Mouse (Mus musculus): Measurements from ENCODE around the gene Pex5l. TPM values are rescaled to one million over a fixed set of nuclear protein-coding genes. Genes with fewer than 3 reads are reported as not detected.

Gene Pex5l
- polyA plus RNA-seq, 1 experiment from 2014 or later = 1.3 TPM

DNA sequence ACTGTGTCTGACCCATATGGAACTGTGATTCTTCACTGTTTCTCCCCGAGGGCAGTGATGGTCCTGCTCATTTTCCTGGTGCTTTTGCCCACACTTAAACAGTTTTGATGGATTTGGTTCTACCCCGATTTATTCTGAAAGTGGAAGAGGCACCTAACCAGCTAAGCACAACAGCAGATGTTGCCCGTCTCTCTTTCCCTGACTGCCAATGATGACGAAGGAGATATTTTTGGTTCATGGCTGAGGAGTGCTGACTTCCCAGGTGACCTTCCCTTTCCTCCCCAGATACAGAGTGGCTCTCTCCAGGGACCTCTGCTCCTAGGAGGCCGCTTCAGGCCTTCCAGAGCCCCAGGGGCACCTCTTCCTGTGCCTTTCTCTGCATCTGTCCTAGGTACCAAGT, 155.2 kb downstream of the Pex5l start:
- Histone ChIP-seq H3K9ac (replicated peaks) (no peak overlapping the region), H3K36me3 (no peaks in the 10 kb centered on the region), H3K4me3 (no peak overlapping the region), H3K9me3 (no peaks in the 10 kb centered on the region), H3K27ac (replicated peaks) (no peak overlapping the region), H3K4me1 (peaks cover 3% of the 10 kb centered on the region; the same call in 1 of the 2 replicates), H3K4me2 (replicated peaks) (no peak overlapping the region), H3K27me3 (no peaks in the 10 kb centered on the region)
- ATAC-seq (ENCODE audit: low FRiP score, low read depth) = no peak
- WGBS = 79% methylated on average over 5 of the region's 5 CpGs

DNA sequence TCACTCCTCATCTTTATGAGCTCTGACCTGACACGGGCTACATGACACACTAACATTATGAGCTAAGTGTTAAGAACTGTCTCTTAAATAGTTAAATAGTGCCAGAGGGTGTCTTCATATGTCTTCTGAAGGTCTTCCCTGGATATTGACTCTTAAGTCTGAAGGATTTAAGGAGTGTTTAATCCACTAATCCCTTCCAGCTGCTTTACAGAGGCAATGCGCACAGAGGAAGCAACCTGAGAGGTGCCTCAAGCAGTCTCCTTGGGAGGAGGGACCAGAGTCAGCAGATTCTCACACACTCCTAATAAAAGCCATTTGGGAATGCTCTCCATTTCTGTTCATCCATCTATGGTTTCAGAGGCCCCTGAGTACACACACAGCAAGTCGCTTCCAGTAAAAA, 157.9 kb downstream of the Pex5l start:
- Histone ChIP-seq H3K4me3 (no peak overlapping the region), H3K36me3 (no peaks in the 10 kb centered on the region), H3K27me3 (no peaks in the 10 kb centered on the region), H3K9ac (replicated peaks) (no peak overlapping the region), H3K4me1 (no peaks in the 10 kb centered on the region), H3K4me2 (replicated peaks) (no peak overlapping the region), H3K9me3 (no peaks in the 10 kb centered on the region), H3K27ac (replicated peaks) (no peak overlapping the region)
- WGBS = 48% methylated on average over 3 of the region's 3 CpGs
- no peak for ATAC-seq (ENCODE audit: low FRiP score, low read depth)

DNA sequence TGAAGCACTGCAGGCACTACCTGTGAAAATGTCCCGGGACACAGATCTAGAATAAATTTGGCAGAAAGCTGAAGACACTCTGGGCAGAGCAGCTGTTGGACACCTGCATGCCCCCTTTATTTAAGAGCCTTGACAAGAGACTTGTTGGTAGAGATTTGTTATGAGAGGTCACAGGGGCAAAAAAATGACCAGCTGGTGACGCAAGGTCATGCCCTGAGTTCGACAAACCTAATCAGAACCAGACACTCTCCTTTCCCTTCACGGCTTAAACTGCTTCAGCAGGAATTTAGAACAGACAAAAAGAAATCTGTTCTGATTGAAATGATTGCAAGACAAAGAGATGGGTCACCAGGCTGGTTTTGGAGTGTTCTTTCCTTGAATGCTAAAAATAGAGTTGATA, 163.1 kb downstream of the Pex5l start:
- Histone ChIP-seq H3K27me3 (no peaks in the 10 kb centered on the region), H3K4me2 (replicated peaks) (no peak overlapping the region), H3K4me1 (0 out of 2 replicates have a peak, but pooled peaks cover 2% of the 10 kb centered on the region), H3K36me3 (no peaks in the 10 kb centered on the region), H3K27ac (replicated peaks) (no peak overlapping the region), H3K9me3 (no peaks in the 10 kb centered on the region), H3K4me3 (no peak overlapping the region), H3K9ac (replicated peaks) (no peak overlapping the region)
- WGBS = 55% methylated on average over 4 of the region's 4 CpGs
- no peak for ATAC-seq (ENCODE audit: low FRiP score, low read depth)

DNA sequence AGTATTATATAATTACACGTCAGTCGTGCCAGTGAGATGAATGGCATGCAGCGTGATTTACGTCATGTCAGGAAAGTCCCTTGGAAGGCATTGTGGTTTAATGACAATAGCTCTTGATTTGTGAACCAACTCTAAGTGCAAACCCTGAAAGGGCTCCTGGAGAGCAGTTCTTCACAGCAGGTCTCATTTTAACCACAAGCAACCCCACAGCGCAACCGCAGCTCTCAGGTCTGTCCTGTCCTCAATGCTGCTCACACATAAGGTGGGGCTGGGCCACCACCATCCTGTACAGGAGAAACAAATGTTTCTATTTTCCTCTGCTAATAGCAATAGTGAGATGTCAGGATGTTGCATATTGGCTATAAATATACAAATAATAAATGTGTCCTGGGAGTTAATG, 163.8 kb downstream of the Pex5l start:
- Histone ChIP-seq H3K4me3 (no peak overlapping the region), H3K27me3 (no peaks in the 10 kb centered on the region), H3K4me1 (0 out of 2 replicates have a peak, but pooled peaks cover 2% of the 10 kb centered on the region), H3K4me2 (replicated peaks) (no peak overlapping the region), H3K27ac (replicated peaks) (no peak overlapping the region), H3K9ac (replicated peaks) (no peak overlapping the region), H3K9me3 (no peaks in the 10 kb centered on the region), H3K36me3 (no peaks in the 10 kb centered on the region)
- ATAC-seq (ENCODE audit: low FRiP score, low read depth) = no peak
- 33% methylated on average over 6 of the region's 6 CpGs for WGBS

DNA sequence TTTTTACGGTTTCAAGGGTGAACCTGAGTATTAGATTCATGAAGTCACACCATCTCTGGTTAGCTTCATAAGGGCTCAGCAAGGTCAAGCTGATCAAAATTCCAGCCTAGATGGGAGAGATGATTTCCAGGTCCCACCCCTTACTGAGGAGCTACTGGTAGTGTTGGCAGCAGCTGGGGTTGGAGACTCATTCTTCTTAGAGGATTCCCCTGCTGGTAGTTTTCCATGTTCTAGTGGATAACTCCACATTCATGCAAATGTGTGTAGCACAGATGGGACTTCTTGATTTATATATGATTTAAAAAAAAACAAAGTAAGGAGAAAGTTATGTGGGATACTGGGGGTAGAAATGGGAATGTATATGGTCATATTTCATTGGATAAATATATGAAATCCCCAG, 172.8 kb downstream of the Pex5l start:
- H3K9me3 ChIP-seq = no peaks in the 10 kb centered on the region
- ATAC-seq (ENCODE audit: low FRiP score, low read depth) = no peak
- no peaks in the 10 kb centered on the region for H3K36me3 ChIP-seq
- H3K27ac ChIP-seq (replicated peaks) = no peak overlapping the region
- no peak overlapping the region for H3K4me2 ChIP-seq (replicated peaks)
- WGBS = 89% methylated on average over 1 of the region's 1 CpGs
- H3K27me3 ChIP-seq = no peaks in the 10 kb centered on the region
- no peaks in the 10 kb centered on the region for H3K4me1 ChIP-seq
- H3K9ac ChIP-seq (replicated peaks) = no peak overlapping the region
- H3K4me3 ChIP-seq = no peak overlapping the region

DNA sequence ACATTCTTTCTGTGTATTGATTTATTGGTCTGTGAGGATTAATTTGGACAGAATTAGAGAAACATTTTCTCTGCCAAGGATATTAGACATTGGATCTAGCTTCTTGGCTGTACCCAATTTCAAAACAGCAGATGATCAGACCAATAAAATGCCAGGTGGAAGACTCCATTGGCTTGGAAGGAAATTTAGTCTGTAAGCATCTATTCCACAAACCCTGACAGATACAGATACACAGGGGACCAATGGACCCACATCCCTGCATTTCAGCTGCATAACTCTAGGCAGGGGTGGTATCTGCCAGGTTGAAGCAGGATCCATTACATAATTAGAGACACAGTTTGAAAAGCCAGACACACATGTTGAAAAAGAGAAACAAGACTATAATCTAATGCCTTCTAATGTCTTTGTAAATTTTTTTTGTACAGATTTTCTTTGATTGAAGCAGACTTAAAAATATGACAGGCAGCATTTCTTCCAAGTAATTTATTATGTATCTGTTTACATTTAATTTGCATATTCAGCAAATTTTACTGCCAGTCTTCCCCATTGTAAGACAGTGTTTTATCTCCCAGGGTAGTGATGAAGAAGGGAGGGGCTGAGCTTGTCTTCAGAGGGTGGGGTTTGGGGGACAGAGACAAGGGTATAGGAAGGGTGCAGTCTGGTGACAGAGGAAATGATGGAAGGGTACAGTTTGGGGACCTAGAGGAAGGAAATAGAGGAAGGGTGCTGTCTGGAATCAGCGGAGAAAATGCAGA, 174.2 kb downstream of the Pex5l start:
- Histone ChIP-seq H3K4me1 (no peaks in the 10 kb centered on the region), H3K9me3 (no peaks in the 10 kb centered on the region), H3K27ac (replicated peaks) (no peak overlapping the region), H3K9ac (replicated peaks) (no peak overlapping the region), H3K4me2 (replicated peaks) (no peak overlapping the region), H3K27me3 (no peaks in the 10 kb centered on the region), H3K4me3 (no peak overlapping the region), H3K36me3 (no peaks in the 10 kb centered on the region)
- ATAC-seq (ENCODE audit: low FRiP score, low read depth) = no peak
- WGBS = 93% methylated on average over 1 of the region's 1 CpGs

DNA sequence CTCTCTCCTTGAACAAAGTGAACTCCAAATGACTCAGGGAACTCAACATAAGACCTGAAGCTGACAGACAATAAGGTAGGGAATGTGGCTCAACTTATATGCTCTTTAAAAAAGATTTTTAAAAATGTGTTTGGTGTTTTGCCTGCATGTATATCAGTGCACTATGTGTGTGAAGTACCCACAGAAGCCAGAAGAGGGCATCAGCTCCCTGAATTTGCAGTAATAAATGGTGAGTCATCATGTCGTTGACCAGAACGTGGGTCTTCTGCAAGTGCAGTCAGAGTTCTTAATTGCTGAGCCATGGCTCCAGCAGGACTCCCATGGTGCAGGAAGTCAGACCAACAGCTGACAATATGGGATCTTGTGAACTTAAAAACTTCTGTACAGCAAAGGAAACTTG, 177.5 kb downstream of the Pex5l start:
- Histone ChIP-seq H3K27me3 (no peaks in the 10 kb centered on the region), H3K4me3 (no peak overlapping the region), H3K36me3 (no peaks in the 10 kb centered on the region), H3K27ac (replicated peaks) (no peak overlapping the region), H3K4me2 (replicated peaks) (no peak overlapping the region), H3K9me3 (no peaks in the 10 kb centered on the region), H3K4me1 (no peaks in the 10 kb centered on the region), H3K9ac (replicated peaks) (no peak overlapping the region)
- no peak for ATAC-seq (ENCODE audit: low FRiP score, low read depth)
- WGBS = 3% methylated on average over 2 of the region's 2 CpGs

DNA sequence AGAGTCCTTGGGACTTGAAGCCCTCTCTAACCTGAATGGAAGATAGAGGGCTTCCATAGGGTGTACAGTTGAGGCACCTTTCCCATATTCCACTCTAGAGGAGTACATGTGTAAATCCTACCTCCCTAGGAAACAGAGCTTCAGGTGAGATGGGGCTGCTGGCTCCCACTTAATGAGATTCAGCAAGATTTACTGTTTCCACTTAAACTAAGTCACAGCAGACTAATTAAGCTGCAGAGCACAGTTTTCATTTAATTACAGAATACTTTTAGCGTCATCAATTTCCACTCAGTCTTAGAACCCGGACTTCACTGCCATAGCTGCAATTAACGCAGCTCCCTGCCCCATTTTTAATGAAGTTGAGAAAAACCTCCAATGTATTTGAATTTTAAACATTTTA, 181.6 kb downstream of the Pex5l start:
- no peak for ATAC-seq (ENCODE audit: low FRiP score, low read depth)

DNA sequence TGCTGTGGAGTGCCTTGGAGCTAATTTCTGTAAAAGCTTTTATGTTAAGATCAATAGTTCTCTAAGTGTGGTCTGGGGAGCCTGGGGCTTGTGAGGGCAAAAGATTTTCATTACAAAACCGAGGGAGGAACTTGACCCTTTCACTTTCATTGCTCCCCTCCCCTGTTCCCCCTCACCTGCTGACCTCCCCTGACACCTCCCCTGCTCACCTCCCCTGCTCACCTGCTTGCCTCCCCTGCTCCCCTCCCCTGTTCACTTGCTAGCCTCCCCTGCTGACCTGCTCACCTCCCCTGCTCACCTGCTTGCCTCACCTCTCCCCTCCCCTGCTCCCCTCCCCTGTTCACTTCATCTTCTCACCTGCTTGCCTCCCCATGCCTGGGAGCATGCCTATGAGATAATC, 191.7 kb downstream of the Pex5l start:
- Histone ChIP-seq H3K9me3 (no peaks in the 10 kb centered on the region), H3K9ac (replicated peaks) (no peak overlapping the region), H3K36me3 (no peaks in the 10 kb centered on the region), H3K4me1 (no peaks in the 10 kb centered on the region), H3K27me3 (no peaks in the 10 kb centered on the region), H3K4me2 (replicated peaks) (no peak overlapping the region), H3K4me3 (no peak overlapping the region), H3K27ac (replicated peaks) (no peak overlapping the region)
- no peak for ATAC-seq (ENCODE audit: low FRiP score, low read depth)
- 13% methylated on average over 1 of the region's 1 CpGs for WGBS

More for the DNA sequence above, 181.6 kb downstream of the Pex5l start:
- no peak overlapping the region for H3K4me3 ChIP-seq
- no peaks in the 10 kb centered on the region for H3K4me1 ChIP-seq
- no peaks in the 10 kb centered on the region for H3K27me3 ChIP-seq
- H3K9ac ChIP-seq (replicated peaks) = no peak overlapping the region
- H3K36me3 ChIP-seq = no peaks in the 10 kb centered on the region
- 92% methylated on average over 3 of the region's 3 CpGs for WGBS
- H3K9me3 ChIP-seq = no peaks in the 10 kb centered on the region
- H3K4me2 ChIP-seq (replicated peaks) = no peak overlapping the region
- H3K27ac ChIP-seq (replicated peaks) = no peak overlapping the region

DNA sequence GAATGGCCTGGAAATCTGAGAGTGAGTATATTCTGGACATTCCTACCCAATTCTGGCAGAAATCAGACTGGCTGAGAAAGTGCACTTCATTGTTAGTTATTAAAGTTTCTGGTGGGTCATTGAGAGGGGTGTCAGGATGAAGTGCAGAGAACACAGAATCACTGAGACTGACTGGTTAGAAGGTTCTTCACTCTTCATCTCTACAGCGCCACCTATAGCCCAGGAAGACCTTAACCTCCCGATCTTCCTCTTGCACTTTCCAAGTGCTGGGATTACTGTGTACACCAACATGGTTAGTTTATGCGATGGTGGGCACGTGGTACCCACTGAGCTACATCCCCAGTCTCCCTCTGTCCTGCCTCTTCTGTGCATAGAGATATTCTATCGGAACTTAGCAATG, 195.6 kb downstream of the Pex5l start:
- Histone ChIP-seq H3K27ac (replicated peaks) (no peak overlapping the region), H3K4me3 (no peak overlapping the region), H3K4me1 (no peaks in the 10 kb centered on the region), H3K27me3 (no peaks in the 10 kb centered on the region), H3K9ac (replicated peaks) (no peak overlapping the region), H3K36me3 (no peaks in the 10 kb centered on the region), H3K9me3 (no peaks in the 10 kb centered on the region), H3K4me2 (replicated peaks) (no peak overlapping the region)
- ATAC-seq (ENCODE audit: low FRiP score, low read depth) = no peak
- 90% methylated on average over 5 of the region's 5 CpGs for WGBS

DNA sequence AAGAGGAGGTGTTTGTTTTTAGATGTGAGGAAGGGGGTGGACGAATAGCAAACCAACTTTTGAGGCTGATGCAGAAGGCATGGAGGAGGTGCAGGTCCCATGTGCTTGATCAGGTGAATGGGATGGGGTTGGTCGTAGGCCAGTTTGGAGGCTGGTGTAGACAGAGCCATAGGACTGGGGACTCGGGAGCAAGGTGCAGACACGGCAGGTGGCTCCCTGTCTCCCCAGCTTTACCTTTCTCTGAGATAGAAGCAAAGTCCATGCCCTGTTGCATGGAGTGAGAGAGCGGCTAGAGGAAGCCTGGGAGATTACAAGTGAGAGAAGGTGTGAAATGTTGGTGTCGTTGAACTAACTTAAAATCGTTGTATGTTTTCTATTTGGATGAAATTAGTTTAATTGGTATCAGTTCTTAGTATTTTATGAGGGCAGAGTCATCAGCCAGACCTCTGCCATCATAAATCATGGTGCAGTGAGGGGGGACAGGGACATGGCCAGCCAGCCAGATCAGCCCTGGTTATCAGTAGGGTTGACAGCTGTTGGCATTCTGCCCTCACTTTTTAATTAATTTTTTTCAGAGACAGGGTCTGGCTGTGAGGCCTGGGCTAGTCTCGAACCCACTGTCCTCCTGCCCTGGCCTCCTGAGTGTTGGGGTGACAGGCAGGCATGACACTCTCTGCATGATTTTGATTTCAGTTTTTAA, 203.1 kb downstream of the Pex5l start:
- H3K4me2 ChIP-seq (replicated peaks) = no peak overlapping the region
- H3K4me3 ChIP-seq = no peak overlapping the region
- no peak overlapping the region for H3K27ac ChIP-seq (replicated peaks)
- no peaks in the 10 kb centered on the region for H3K9me3 ChIP-seq
- ATAC-seq (ENCODE audit: low FRiP score, low read depth) = no peak
- no peaks in the 10 kb centered on the region for H3K4me1 ChIP-seq
- no peak overlapping the region for H3K9ac ChIP-seq (replicated peaks)
- no peaks in the 10 kb centered on the region for H3K27me3 ChIP-seq
- WGBS = 84% methylated on average over 8 of the region's 8 CpGs
- no peaks in the 10 kb centered on the region for H3K36me3 ChIP-seq

DNA sequence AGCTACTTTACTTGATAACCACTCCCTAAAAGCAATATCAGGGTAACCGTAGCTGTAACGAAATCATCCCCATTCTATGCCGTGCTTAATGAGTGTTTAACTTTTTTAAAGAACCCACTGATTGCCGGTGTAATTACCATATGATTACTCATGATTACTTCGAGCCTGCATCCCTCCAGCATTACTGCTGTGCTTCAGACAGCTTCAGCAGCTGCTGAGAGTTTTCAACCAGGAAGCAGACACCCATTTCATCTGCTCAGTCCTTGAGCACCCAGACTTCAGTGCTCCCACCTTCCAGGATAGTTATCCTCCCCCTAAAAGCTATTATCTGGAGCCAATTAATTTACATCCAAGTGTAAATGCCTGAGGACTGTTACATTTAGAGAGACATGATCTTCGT, 218.9 kb downstream of the Pex5l start:
- no peak overlapping the region for H3K27ac ChIP-seq (replicated peaks)
- H3K4me3 ChIP-seq = no peak overlapping the region
- H3K9me3 ChIP-seq = no peaks in the 10 kb centered on the region
- H3K27me3 ChIP-seq = no peaks in the 10 kb centered on the region
- H3K36me3 ChIP-seq = peaks cover 54% of the 10 kb centered on the region
- no peak for ATAC-seq (ENCODE audit: low FRiP score, low read depth)
- WGBS = 93% methylated on average over 6 of the region's 6 CpGs
- H3K4me2 ChIP-seq (replicated peaks) = no peak overlapping the region
- H3K4me1 ChIP-seq = no peaks in the 10 kb centered on the region
- H3K9ac ChIP-seq (replicated peaks) = no peak overlapping the region
